Mouse (Mus musculus): Measurements from ENCODE around the gene H2-Ob. TPM values are rescaled to one million over a fixed set of nuclear protein-coding genes. Genes with fewer than 3 reads are reported as not detected.
A peak's percentile ranks its signal among the peaks of the same experiment; 100 is the strongest.

Gene H2-Ob
- 0.55 and 2.1 TPM in 2 replicates for polyA plus RNA-seq (2012; ENCODE audit: insufficient read depth, insufficient read length, missing spikeins)

DNA sequence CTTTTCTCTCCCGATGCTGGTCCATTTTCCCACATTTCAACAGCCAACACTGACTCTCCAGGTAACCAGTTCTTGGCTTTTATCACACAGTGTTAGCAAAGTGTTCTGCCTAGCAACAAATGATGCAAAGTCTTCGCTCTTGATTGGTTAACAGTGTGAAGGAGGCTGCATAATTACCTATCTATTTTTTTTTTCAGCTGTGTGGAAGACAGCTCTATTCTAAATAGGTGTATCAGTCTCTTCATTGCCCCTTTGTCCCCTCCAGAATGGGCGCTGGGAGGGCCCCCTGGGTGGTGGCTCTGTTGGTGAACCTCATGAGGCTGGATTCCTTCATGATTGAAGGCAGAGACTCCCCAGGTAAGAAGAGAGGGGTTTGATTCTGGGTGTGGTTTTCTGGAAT is at the start of gene H2-Ob:
TSS of gene H2-Ob (plus strand) at position 198 of the 400 bp plus-strand sequence.
- Histone ChIP-seq H3K4me1 (ENCODE audit: control insufficient read depth, insufficient read depth, insufficient read length, low read length) (no peaks in the 10 kb centered on the region), H3K4me3 (ENCODE audit: insufficient read depth, low read depth, low read length) (no peak within 1 kb of the TSS), H3K27ac (replicated peaks; ENCODE audit: low read depth, low read length) (peak within 1 kb of the TSS; percentile 80)

DNA sequence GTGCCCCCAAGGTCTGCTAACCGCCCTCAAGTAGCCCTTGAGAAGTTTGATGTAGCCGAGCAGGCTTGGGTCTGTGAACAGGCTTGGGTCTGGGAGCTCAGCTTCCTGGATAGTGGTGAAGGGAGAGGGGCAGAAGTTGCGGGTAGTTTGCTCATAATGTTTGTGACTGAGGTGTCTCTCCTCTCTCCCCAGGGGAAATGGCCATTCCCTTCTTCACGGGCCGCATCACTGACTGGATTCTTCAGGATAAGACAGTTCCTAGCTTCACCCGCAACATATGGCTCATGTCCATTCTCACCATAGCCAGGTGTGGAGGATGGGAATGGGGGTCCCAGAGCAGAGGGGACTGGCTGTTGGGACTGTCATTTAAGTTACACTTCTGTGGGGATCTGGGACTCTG is 49.7 kb upstream of the H2-Ob start:
- H3K27ac ChIP-seq (replicated peaks; ENCODE audit: low read depth, low read length) = no peak overlapping the region

DNA sequence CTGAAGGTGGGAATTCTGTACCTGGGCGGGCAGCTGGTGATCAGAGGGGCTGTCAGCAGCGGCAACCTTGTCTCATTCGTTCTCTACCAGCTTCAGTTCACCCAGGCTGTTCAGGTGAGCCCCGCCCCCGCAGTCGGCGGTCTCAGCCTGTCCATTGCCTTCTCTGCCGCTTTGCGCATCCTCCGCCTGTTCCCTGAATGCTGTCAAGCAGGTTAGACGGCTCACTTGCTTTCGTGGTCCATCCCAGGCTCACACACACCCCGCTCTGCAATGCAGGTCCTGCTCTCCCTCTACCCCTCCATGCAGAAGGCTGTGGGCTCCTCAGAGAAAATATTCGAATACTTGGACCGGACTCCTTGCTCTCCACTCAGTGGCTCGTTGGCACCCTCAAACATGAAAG is 45.9 kb upstream of the H2-Ob start:
- Histone ChIP-seq H3K4me1 (ENCODE audit: control insufficient read depth, insufficient read depth, insufficient read length, low read length) (peaks cover 5% of the 10 kb centered on the region; the same call in 1 of the 2 replicates), H3K4me3 (ENCODE audit: insufficient read depth, low read depth, low read length) (no peak overlapping the region), H3K27ac (replicated peaks; ENCODE audit: low read depth, low read length) (no peak overlapping the region)

More for the DNA sequence above, 49.7 kb upstream of the H2-Ob start:
- H3K4me1 ChIP-seq (ENCODE audit: control insufficient read depth, insufficient read depth, insufficient read length, low read length) = peaks cover 5% of the 10 kb centered on the region; the same call in 1 of the 2 replicates
- H3K4me3 ChIP-seq (ENCODE audit: insufficient read depth, low read depth, low read length) = peak overlapping the region; percentile 23; the same call in 1 of the 2 replicates

DNA sequence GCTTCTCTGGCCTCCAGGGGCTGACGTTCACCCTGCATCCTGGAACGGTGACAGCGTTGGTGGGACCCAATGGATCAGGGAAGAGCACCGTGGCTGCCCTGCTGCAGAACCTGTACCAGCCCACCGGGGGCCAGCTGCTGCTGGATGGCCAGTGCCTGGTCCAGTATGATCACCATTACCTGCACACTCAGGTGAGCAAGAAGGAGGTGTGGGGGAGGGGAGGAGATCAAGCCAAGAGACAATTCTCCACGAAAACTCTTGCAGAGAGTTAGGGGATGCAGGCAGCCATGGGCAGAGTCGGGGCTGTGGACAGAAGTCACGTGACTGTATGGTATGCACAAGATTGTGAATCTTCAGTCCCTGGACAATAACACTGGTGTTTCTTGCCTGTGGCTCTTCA is 45.2 kb upstream of the H2-Ob start:
- Histone ChIP-seq H3K4me3 (ENCODE audit: insufficient read depth, low read depth, low read length) (no peak overlapping the region), H3K4me1 (ENCODE audit: control insufficient read depth, insufficient read depth, insufficient read length, low read length) (peaks cover 5% of the 10 kb centered on the region; the same call in 1 of the 2 replicates), H3K27ac (replicated peaks; ENCODE audit: low read depth, low read length) (no peak overlapping the region)

DNA sequence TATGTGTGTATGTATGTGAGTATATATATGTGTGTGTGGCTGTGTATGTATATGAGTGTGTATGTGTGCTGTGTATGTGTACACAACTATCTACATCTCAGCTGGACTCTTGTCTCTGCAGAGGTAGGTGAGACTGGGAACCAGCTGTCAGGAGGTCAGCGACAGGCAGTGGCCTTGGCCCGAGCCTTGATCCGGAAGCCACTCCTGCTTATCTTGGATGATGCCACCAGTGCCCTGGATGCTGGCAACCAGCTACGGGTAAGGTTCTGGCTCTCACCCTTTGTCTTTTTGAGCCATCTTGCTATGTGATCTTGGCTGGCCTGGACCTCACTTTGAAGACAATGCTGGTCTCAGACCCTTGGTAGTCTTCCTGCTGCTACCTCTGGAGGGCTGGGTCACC is 44.0 kb upstream of the H2-Ob start:
- Histone ChIP-seq H3K4me1 (ENCODE audit: control insufficient read depth, insufficient read depth, insufficient read length, low read length) (no peaks in the 10 kb centered on the region; the same call in 1 of the 2 replicates), H3K27ac (replicated peaks; ENCODE audit: low read depth, low read length) (no peak overlapping the region), H3K4me3 (ENCODE audit: insufficient read depth, low read depth, low read length) (no peak overlapping the region)

DNA sequence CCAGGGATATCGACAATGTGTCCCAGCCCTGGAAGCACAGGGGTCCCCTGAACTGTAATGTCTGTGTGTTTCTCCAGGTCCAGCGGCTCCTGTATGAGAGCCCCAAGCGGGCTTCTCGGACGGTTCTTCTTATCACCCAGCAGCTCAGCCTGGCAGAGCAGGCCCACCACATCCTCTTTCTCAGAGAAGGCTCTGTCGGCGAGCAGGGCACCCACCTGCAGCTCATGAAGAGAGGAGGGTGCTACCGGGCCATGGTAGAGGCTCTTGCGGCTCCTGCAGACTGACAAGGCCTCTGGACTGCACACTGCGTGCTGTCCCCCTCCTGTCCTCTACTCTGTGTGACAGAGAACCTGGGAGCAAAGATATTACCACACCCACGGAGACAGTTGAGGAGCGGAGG is 42.2 kb upstream of the H2-Ob start:
- Histone ChIP-seq H3K4me1 (ENCODE audit: control insufficient read depth, insufficient read depth, insufficient read length, low read length) (no peaks in the 10 kb centered on the region; the same call in 1 of the 2 replicates), H3K4me3 (ENCODE audit: insufficient read depth, low read depth, low read length) (no peak overlapping the region), H3K27ac (replicated peaks; ENCODE audit: low read depth, low read length) (no peak overlapping the region)

DNA sequence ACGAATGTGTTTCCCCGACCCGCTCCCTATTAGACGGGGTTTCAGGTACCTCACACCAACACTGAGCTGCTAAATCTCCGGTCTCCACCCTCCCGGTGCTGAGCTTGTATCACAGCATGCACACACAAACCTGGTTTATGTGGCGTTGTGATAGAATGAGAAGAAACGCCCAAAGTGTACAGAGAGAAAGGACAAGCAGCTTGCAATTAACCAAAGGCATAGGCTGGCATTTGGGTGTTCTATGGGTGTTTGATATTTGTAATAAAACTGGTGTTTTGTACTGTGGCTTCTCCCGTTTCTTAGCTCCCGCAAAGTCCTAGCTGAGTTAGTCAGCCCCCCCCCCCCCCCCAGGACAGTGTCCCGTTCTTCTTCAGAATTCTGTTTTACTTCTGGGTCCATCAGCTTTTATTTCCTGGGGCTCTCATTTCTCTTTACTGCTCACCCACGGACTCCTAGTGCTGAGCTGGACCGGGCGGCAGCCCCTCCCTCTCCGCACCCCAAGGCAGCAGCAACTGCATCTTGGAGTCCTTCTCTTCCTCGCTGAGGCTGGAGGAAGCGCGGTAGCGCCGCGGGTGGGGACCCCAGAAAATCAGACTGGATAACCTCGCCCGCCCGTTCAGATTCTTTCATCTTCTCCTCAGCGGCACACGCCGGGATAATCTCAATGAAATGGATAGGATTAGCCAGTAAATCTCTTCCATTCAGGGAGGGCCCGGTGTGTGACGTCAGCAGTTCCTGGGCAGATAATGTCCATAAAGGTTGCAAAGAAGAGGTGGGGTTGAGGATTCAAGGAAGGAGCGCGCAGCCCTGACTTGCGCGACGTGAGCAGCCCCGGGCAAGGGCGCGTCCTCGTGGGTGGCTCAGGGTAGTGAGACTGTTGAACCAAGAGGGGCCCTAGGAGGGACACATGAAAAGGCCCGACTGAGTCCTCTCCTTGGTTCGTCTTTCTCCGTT is 41.5 kb upstream of the H2-Ob start, which contains the start of gene Psmb8:
TSS of gene Psmb8 (plus strand) at position 781 of the 954 bp plus-strand sequence.
- peak within 1 kb of the TSS; percentile 85 for H3K4me3 ChIP-seq (ENCODE audit: insufficient read depth, low read depth, low read length)
- peak within 1 kb of the TSS; percentile 58 for H3K27ac ChIP-seq (replicated peaks; ENCODE audit: low read depth, low read length)
- H3K4me1 ChIP-seq (ENCODE audit: control insufficient read depth, insufficient read depth, insufficient read length, low read length) = no peaks in the 10 kb centered on the region; the same call in 1 of the 2 replicates

DNA sequence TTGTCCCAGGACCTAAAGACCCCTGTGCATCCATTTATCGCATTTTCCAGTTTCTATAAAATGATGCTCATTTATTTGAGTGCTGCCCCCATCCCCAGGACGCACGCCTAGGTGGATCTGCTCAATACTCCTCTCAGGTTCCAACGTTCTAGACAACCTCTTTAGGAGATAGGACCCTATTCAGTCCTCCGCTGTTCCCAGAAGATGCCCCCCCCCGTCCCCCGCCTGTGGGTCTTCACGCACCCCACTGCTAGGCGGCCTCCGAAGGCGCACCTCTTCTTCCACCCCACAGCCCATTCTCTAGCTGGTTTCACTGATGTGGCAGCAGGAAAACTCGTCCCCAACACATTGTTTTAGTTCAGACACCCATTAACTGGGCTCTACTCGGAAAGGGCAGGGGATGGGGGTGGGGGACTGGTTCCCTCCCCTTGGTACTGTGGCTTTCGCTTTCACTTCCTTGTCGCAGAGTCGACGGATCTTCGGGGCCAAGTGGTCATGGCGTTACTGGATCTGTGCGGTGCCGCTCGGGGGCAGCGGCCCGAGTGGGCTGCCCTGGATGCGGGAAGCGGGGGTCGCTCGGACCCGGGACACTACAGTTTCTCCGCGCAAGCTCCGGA is 40.7 kb upstream of the H2-Ob start:
- H3K27ac ChIP-seq (replicated peaks; ENCODE audit: low read depth, low read length) = peak overlapping the region; percentile 58
- peak overlapping the region; percentile 85 for H3K4me3 ChIP-seq (ENCODE audit: insufficient read depth, low read depth, low read length)
- no peaks in the 10 kb centered on the region; the same call in 1 of the 2 replicates for H3K4me1 ChIP-seq (ENCODE audit: control insufficient read depth, insufficient read depth, insufficient read length, low read length)

DNA sequence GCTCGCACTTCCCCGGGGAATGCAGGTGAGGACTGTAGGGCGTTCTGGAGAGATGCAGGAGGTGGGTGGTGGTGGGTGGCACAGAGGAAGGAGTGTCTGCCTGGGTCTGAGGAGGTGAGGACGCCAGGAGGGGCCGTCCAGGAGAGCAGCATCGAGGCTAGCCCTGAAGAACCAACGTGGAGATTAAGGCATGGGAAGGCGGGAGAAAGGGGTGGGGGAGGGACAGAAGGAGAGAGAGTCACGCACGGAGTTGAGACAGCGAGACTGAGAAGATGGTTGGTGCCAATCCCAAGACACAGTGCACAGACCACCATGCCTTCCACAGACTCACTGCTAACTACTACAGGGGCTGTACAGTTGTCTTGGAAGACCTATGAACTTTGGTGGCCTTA is 40.2 kb upstream of the H2-Ob start:
- peak overlapping the region; percentile 58 for H3K27ac ChIP-seq (replicated peaks; ENCODE audit: low read depth, low read length)
- H3K4me1 ChIP-seq (ENCODE audit: control insufficient read depth, insufficient read depth, insufficient read length, low read length) = no peaks in the 10 kb centered on the region; the same call in 1 of the 2 replicates
- H3K4me3 ChIP-seq (ENCODE audit: insufficient read depth, low read depth, low read length) = peak overlapping the region; percentile 85

DNA sequence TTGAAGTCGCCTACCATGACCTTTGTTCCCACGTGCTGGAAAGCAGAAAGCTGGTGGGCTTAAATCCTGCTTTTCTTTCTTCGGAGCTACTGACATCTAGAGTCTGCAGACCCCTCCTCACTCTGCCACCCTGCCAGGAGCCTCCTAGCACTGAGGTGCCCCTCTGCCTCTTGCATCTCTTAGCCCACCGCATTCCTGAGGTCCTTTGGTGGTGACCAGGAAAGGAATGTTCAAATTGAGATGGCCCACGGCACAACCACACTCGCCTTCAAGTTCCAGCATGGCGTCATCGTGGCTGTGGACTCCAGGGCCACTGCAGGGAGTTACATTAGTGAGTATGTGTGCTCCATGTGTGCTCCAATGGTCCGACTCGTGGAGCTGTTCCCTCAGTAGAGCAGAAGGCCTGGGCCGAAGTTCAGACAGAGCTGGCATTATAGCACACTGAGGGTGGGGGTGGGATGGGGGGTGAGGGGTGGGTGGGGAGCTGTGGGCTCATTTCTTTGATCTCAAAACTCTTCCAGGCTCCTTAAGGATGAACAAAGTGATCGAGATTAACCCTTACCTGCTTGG is 39.6 kb upstream of the H2-Ob start:
- Histone ChIP-seq H3K4me3 (ENCODE audit: insufficient read depth, low read depth, low read length) (peak overlapping the region; percentile 85), H3K4me1 (ENCODE audit: control insufficient read depth, insufficient read depth, insufficient read length, low read length) (no peaks in the 10 kb centered on the region; the same call in 1 of the 2 replicates), H3K27ac (replicated peaks; ENCODE audit: low read depth, low read length) (peak overlapping the region; percentile 58; the same call in 1 of the 2 replicates)

DNA sequence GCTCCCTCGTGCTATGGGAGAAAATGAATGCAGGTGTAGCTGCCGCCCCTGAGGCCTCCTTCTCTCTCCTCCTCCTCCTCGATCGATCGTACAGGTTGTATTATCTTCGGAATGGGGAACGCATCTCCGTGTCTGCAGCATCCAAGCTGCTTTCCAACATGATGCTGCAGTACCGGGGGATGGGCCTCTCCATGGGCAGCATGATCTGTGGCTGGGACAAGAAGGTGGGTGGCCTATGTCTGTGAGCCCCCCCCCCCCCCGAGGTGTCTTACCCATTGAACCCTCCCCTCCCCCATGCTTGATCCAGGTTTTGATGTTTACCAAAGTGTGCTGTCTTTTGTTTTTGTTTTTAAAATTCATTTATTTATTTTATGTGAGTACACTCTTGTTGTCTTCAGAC is 38.7 kb upstream of the H2-Ob start:
- Histone ChIP-seq H3K4me1 (ENCODE audit: control insufficient read depth, insufficient read depth, insufficient read length, low read length) (no peaks in the 10 kb centered on the region; the same call in 1 of the 2 replicates), H3K4me3 (ENCODE audit: insufficient read depth, low read depth, low read length) (no peak overlapping the region), H3K27ac (replicated peaks; ENCODE audit: low read depth, low read length) (no peak overlapping the region)

DNA sequence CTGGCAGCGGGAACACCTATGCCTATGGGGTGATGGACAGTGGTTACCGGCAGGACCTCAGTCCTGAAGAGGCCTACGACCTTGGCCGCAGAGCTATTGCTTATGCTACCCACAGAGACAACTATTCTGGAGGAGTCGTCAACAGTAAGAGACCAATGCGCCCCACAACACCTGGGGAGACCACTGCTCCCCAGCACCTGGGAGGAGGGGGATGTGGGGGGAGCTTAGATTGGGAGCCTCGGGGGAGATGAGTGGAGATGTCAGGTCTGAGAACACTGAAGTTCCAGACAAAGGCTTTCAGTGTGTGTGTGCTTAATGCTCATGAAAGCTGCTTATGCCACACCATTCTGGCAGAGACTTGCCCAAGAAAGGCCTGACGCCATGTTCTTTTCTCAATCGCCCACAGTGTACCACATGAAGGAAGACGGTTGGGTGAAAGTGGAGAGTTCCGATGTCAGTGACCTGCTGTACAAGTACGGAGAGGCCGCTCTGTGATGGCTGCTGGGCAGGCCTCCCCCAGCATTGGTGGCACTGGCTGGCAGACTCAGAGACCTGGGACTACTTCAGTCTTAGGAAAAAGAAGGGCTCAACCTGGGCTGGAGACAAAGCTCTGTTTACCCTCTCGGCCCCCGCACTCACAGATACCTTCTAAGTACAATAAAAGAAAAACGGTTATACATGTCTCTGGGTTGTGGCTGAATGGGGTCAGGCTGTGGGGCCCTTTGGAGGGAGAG is 37.8 kb upstream of the H2-Ob start:
- no peak overlapping the region for H3K4me3 ChIP-seq (ENCODE audit: insufficient read depth, low read depth, low read length)
- H3K4me1 ChIP-seq (ENCODE audit: control insufficient read depth, insufficient read depth, insufficient read length, low read length) = no peaks in the 10 kb centered on the region; the same call in 1 of the 2 replicates
- H3K27ac ChIP-seq (replicated peaks; ENCODE audit: low read depth, low read length) = no peak overlapping the region

DNA sequence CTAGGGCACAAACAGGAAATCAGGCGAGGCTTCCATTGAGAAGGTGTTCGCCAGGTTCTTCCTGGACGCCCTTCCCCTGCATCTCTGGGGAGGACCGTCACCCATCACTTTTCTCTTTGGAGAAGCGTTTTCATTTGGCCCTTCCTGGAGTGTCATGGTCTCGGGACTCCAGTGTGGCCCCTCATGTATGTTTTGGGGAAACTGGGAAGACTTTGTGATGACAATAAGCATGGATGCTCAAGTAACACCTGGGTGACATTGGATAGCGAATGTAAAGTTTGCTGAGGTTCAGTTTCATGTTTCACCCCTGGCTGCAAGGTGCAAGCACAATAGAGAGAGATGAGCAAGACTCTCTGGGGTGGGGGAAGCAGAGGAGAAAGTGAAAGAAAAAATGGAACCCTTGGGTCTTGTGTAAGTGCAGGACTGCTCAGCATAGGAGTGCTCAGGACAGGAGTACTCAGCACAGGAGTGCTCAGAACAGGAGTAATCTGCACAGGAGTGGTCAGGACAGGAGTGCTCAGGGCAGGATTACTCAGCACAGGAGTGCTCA is 37.1 kb upstream of the H2-Ob start:
- Histone ChIP-seq H3K4me3 (ENCODE audit: insufficient read depth, low read depth, low read length) (no peak overlapping the region), H3K27ac (replicated peaks; ENCODE audit: low read depth, low read length) (no peak overlapping the region), H3K4me1 (ENCODE audit: control insufficient read depth, insufficient read depth, insufficient read length, low read length) (no peaks in the 10 kb centered on the region; the same call in 1 of the 2 replicates)

DNA sequence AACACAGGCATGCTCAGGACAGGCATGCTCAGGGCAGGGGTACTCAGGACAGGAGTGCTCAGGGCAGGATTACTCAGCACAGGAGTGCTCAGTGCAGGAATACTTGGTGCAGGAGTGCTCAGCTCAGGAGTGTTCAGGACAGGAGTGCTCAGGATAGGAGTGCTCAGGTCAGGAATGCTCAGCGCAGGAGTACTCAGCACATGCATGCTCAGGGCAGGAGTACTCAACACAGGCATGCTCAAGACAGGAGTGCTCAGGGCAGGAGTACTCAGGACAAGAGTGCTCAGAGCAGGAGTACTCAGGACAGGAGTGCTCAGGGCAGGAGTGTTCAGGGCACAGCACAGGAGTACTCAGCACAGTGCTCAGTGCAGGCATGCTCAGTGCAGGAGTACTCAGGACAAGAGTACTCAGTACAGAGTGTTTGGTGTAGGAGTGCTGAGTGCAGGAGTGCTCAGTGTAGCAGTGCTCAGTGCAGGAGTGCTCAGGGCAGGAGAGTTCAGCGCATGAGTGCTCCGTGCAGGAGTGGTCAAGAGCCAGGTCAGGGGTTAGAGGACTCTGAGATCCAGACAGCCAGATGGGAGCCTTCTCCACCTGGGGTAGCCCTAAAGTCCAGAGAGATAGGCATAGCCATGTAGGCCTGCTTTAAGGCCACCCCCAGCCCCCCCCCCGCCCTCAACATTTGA is 35.8 kb upstream of the H2-Ob start:
- H3K27ac ChIP-seq (replicated peaks; ENCODE audit: low read depth, low read length) = no peak overlapping the region
- no peak overlapping the region for H3K4me3 ChIP-seq (ENCODE audit: insufficient read depth, low read depth, low read length)
- no peaks in the 10 kb centered on the region; the same call in 1 of the 2 replicates for H3K4me1 ChIP-seq (ENCODE audit: control insufficient read depth, insufficient read depth, insufficient read length, low read length)
